Mouse (Mus musculus): ENCODE data around the gene Zfp36.
A peak's percentile ranks its signal among the peaks of the same experiment; 100 is the strongest.

DNA sequence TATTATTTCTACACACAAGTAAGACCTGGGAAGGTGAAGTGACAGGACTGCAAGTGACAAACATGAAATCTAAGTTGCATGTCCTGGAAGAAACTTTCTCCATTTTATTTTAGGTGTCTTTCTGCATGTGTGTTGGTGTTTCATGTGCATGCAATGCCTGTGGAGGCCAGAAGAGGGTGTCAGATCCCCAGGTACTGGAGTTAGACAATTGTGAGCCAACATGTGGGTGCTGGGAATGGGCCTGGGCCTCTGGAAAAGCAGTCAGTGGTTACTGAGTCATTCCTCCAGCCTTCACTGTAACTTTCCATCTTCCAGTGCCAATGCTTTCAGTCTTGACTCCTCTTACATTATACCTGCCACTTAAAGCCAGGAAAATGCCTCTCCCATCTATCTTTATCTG lies 37.3 kb upstream of the Zfp36 start:
- TF ChIP-seq CTCF (IDR thresholded peaks at IDR 0.05; ENCODE audit: low read depth) = peak; percentile 54
- TF ChIP-seq EP300 (IDR thresholded peaks at IDR 0.05; ENCODE audit: low read depth) = no peak
